Comparison of ENCODE assay signal across 24 mouse cellular contexts in the genomic region with DNA sequence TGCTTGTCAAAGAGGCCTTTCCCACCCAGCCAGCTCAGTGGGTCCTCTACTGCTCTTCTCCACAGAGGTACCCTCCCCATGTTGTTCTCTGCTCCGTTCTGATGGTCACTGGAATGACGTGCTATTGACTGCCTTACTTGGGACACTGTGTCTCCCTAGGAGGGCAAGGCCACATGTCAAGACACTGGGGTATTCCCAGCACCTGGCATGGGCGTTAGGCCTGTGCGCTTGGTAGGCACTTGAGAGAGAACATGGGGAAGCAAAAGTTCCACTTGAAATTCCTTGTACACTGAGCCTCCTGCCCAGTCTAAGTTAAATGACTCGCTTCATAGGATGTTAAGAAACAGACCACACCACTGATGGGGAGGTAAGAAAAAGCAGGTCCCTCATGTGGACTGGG. TPM values are rescaled to one million over a fixed set of nuclear protein-coding genes. Genes with fewer than 3 reads are reported as not detected.
DNase-seq lines count a peak whose midpoint lies in the region; ATAC-seq and TF ChIP-seq lines count a peak whose summit lies in the region.
"Had no signal": no experiment of that assay in that cellular context is flagged by ENCODE, and none has a peak within 500 bp of the region (broad histone marks: within the 10 kb centered on the region; RNA-seq: fewer than 3 reads in every experiment).

No protein-coding gene starts in this region.

- H3K9ac ChIP-seq in heart, embryonic 13.5 days, result 0 out of 2 replicates have a peak overlapping the region, but pooled peaks have one; percentile 10
- H3K9ac ChIP-seq in heart, adult 2 months (ENCODE audit: low read depth, low read length), result no peak overlapping the region
- H3K9ac ChIP-seq in lung, embryonic 16.5 days (ENCODE audit: low read length), result no peak overlapping the region
- H3K9ac ChIP-seq: forebrain, embryonic 13.5 days; heart, embryonic 12.5 days; hindbrain, embryonic 14.5 days had no signal

- no peak for ATAC-seq in heart, embryonic 13.5 days (ENCODE audit: extremely low read depth, insufficient number of reproducible peaks, low FRiP score, low TSS enrichment)
- ATAC-seq in lung, embryonic 16.5 days (ENCODE audit: low read depth), result peak; percentile 53
- ATAC-seq: activated CD4-positive, CD25-positive, alpha-beta regulatory T cell, adult 4 months; forebrain, embryonic 13.5 days; forebrain, embryonic 16.5 days had no signal

- H3K27ac ChIP-seq in heart, embryonic 13.5 days (replicated peaks), result no peak overlapping the region
- no peak overlapping the region for H3K27ac ChIP-seq in heart, adult 2 months
- peak overlapping the region; percentile 45; the same call in 1 of the 2 replicates for H3K27ac ChIP-seq in lung, embryonic 16.5 days (ENCODE audit: low read length)
- H3K27ac ChIP-seq: forebrain, embryonic 10.5 days; forebrain, embryonic 13.5 days; gastrocnemius, adult 2 months; hindbrain, embryonic 14.5 days had no signal

- H3K9me3 ChIP-seq in heart, embryonic 13.5 days, result no peaks in the 10 kb centered on the region
- no peaks in the 10 kb centered on the region for H3K9me3 ChIP-seq in lung, embryonic 16.5 days (ENCODE audit: control insufficient read depth, low read length)
- H3K9me3 ChIP-seq: forebrain, embryonic 10.5 days; forebrain, embryonic 13.5 days; heart, embryonic 12.5 days had no signal

- no peak for TF ChIP-seq EP300 in heart, adult 2 months (IDR thresholded peaks at IDR 0.05; ENCODE audit: insufficient read depth, low read depth, low read length)

- peaks cover 6% of the 10 kb centered on the region; the same call in 1 of the 2 replicates for H3K27me3 ChIP-seq in heart, embryonic 13.5 days (replicated peaks)
- H3K27me3 ChIP-seq in heart, adult 2 months (ENCODE audit: control insufficient read depth, insufficient read depth, low read length), result no peaks in the 10 kb centered on the region
- H3K27me3 ChIP-seq in lung, embryonic 16.5 days (ENCODE audit: control insufficient read depth, insufficient read depth, low read depth, low read length), result no peaks in the 10 kb centered on the region
- H3K27me3 ChIP-seq: heart, embryonic 12.5 days had no signal

- no peak overlapping the region for H3K4me3 ChIP-seq in heart, embryonic 13.5 days
- H3K4me3 ChIP-seq in heart, adult 2 months, result no peak overlapping the region
- H3K4me3 ChIP-seq in lung, embryonic 16.5 days (ENCODE audit: low read length), result no peak overlapping the region
- H3K4me3 ChIP-seq: forebrain, embryonic 10.5 days; forebrain, embryonic 13.5 days; gastrocnemius, adult 2 months; heart, embryonic 12.5 days had no signal

- H3K36me3 ChIP-seq in heart, embryonic 13.5 days, result peaks cover 9% of the 10 kb centered on the region
- no peaks in the 10 kb centered on the region for H3K36me3 ChIP-seq in heart, adult 2 months (ENCODE audit: control insufficient read depth, insufficient read depth, low read length)
- H3K36me3 ChIP-seq in lung, embryonic 16.5 days (ENCODE audit: control insufficient read depth, insufficient read depth, low read length), result no peaks in the 10 kb centered on the region
- H3K36me3 ChIP-seq: forebrain, embryonic 10.5 days had no signal

- intact Hi-C loops in heart, adult 2 months (cut with DNase I), result no loop called here
- intact Hi-C loops in left cerebral cortex, postnatal 14 days (cut with DNase I), result no loop called here

- TF ChIP-seq CTCF in heart, adult 2 months (IDR thresholded peaks at IDR 0.05), result no peak

- no peak for TF ChIP-seq POLR2A in heart, adult 2 months (IDR thresholded peaks at IDR 0.05; ENCODE audit: insufficient read depth, low read depth, low read length)

- peaks cover 18% of the 10 kb centered on the region for H3K4me1 ChIP-seq in heart, embryonic 13.5 days
- peaks cover 2% of the 10 kb centered on the region; the same call in 1 of the 2 replicates for H3K4me1 ChIP-seq in heart, adult 2 months (ENCODE audit: control insufficient read depth, insufficient read depth, low read length)
- peaks cover 16% of the 10 kb centered on the region for H3K4me1 ChIP-seq in lung, embryonic 16.5 days (replicated peaks; ENCODE audit: control insufficient read depth, insufficient read depth, low read length)

- no peaks in the 10 kb centered on the region for H3K79me2 ChIP-seq in heart, adult 2 months (replicated peaks; ENCODE audit: control insufficient read depth, insufficient read depth, low read length)

- 61% methylated on average over 5 of the region's 5 CpGs for WGBS in heart, embryonic 13.5 days
- 89% methylated on average over 5 of the region's 5 CpGs for WGBS in heart, adult 2 months
- WGBS in lung, embryonic 16.5 days, result 61% methylated on average over 5 of the region's 5 CpGs

- no peak for DNase-seq in heart, adult 2 months
- peak; percentile 37 to 76 for DNase-seq in lung, adult 18-20 months
- no peak for DNase-seq in lung, postnatal 10 days
- peak; percentile 56 for DNase-seq in lung, postnatal 36 days
- no peak for DNase-seq in left cerebral cortex, postnatal 14 days (ENCODE audit: low spot score in 2 of 2)
- no peak for DNase-seq in frontal cortex, adult 2 months (ENCODE audit: extremely low spot score in 1 of 2, low spot score in 1 of 2)
- DNase-seq: adrenal gland, adult 8-10 months; adrenal gland, postnatal 25 days; cerebellum, adult 18-20 months; cerebellum, adult 9-10 months; cerebellum, postnatal 14 days; gastrocnemius, adult 2 months; gastrocnemius, postnatal 14 days; heart, adult 11 months; heart, postnatal 14 days; heart, postnatal 4 days had no signal

- no peak overlapping the region for H3K4me2 ChIP-seq in heart, embryonic 13.5 days
- H3K4me2 ChIP-seq in lung, embryonic 16.5 days (ENCODE audit: low read depth, low read length), result no peak overlapping the region
- H3K4me2 ChIP-seq: forebrain, embryonic 13.5 days; heart, embryonic 12.5 days; hindbrain, embryonic 14.5 days had no signal

RNA-seq across cellular contexts. Expression of a gene that starts 4.8 kb away (rescaled TPM):
- 14.7 and 16.6 TPM in 2 replicates for polyA plus RNA-seq in heart, embryonic 13.5 days (2015; fragmentation: Nextera tagmentation; extraction: Ambion mirVana)
- 1 to 10 TPM; 5.6 to 7.5 TPM for total RNA-seq in heart, adult 2 months (2021)
- polyA plus RNA-seq in heart, adult 2 months (2012; rRNA removed), result 9.0 and 29.3 TPM in 2 replicates
- polyA plus RNA-seq in lung, embryonic 16.5 days (2015; fragmentation: Nextera tagmentation; extraction: Ambion mirVana), result 11.4 and 13.6 TPM in 2 replicates
- 1 to 10 TPM; 1.7 to 1.8 TPM for total RNA-seq in left cerebral cortex, postnatal 14 days (2021)
- polyA plus RNA-seq in frontal cortex, adult 2 months (2012; rRNA removed), result 3.9 and 5.1 TPM in 2 replicates

RNA-seq across cellular contexts. Expression of a gene that starts 51.8 kb away (rescaled TPM):
- 621 and 734 TPM in 2 replicates for polyA plus RNA-seq in heart, embryonic 13.5 days (2015; fragmentation: Nextera tagmentation; extraction: Ambion mirVana)
- 100 to 1,000 TPM; 251 to 264 TPM for total RNA-seq in heart, adult 2 months (2021)
- polyA plus RNA-seq in heart, adult 2 months (2012; rRNA removed), result 327 and 335 TPM in 2 replicates
- polyA plus RNA-seq in lung, embryonic 16.5 days (2015; fragmentation: Nextera tagmentation; extraction: Ambion mirVana), result 457 and 459 TPM in 2 replicates
- 100 to 1,000 TPM; 281 to 285 TPM for total RNA-seq in left cerebral cortex, postnatal 14 days (2021)
- 768 and 847 TPM in 2 replicates for polyA plus RNA-seq in frontal cortex, adult 2 months (2012; rRNA removed)

RNA-seq across cellular contexts. Expression of a gene that starts 51.9 kb away (rescaled TPM):
- polyA plus RNA-seq in heart, embryonic 13.5 days (2015; fragmentation: Nextera tagmentation; extraction: Ambion mirVana), result 11.7 and 12.0 TPM in 2 replicates
- 1 to 10 TPM; 5.2 to 5.8 TPM for total RNA-seq in heart, adult 2 months (2021)
- 2.5 and 4.8 TPM in 2 replicates for polyA plus RNA-seq in heart, adult 2 months (2012; rRNA removed)
- polyA plus RNA-seq in lung, embryonic 16.5 days (2015; fragmentation: Nextera tagmentation; extraction: Ambion mirVana), result 18.1 and 18.7 TPM in 2 replicates
- 1 to 10 TPM; 4.8 to 8.8 TPM for total RNA-seq in left cerebral cortex, postnatal 14 days (2021)
- polyA plus RNA-seq in frontal cortex, adult 2 months (2012; rRNA removed), result 4.1 and 4.6 TPM in 2 replicates

Comparison
In these comparisons a context has a peak if more than half of its experiments do, and no peak if none do; other contexts are left out.
1. DNase-seq: peak in lung, adult 18-20 months (2 of 2) and lung, postnatal 36 days (single experiment); none in heart, adult 2 months (0 of 2), lung, postnatal 10 days (single experiment), left cerebral cortex, postnatal 14 days (0 of 2) and frontal cortex, adult 2 months (0 of 2).